Mouse (Mus musculus) heart, adult 18-20 months (tissue): ENCODE data around the gene Gm10322. TPM values are rescaled to one million over a fixed set of nuclear protein-coding genes. Genes with fewer than 3 reads are reported as not detected.

ENCODE experiments used
- DNase-seq, 2 experiments: peaks; one replicate each; pipeline ENCODE4 v3.0.0; 2021 to 2022; ENCODE audit warnings: mixed read lengths in 1 of 2
- long read RNA-seq, 2 experiments: library from polyadenylated mRNA; stranded (forward); transcript quantifications; one replicate each; pipeline ENCODE4 v2.0.0; 2021
- total RNA-seq, 2 experiments: library from RNA; stranded (reverse); gene quantifications; 2 replicates each; pipeline ENCODE4 v1.2.3; 2021

Gene Gm10322
- total RNA-seq = not detected
- long read RNA-seq, experiment 1 = 0 reads
- long read RNA-seq, experiment 2 = 0 reads

DNA sequence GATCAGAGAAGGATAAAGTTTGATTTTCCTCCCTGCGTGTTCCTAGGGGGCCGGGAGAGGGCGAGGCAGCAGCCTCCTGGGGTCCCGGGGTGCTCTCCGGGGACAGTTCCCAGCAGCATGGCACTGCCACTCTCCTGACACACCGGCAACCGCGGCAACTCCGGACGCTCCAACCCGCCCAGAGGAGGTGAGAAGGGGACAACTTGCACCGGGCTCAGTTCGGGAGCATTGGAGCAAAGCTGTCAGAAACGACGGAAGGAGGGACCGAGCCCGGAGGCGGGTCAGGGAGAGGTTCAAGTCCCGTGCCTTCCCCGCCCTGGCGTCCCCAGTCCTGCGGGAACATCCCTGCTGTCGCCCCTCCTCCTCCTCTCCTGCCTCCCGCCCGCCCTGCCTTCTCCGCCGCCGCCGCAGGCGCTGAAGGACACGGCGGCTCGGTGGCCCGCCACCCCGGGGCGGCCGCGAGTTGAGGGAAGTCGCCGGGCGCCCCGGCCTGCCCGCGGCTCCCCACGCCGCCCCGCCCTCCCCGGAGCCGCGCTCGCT lies at the start of gene Gm10322:
Gene Gm10322 (plus strand): TSS at position 83 of the 540 bp plus-strand sequence.
- DNase-seq = peak; percentile 81 to 85

GRCm38 (mm10) chr10:59566968-59567367 lies 48.9 kb upstream of the Gm10322 start:
- DNase-seq = no peak

- DNase-seq = no peak
These were observed 47.0 kb upstream of the Gm10322 start for GRCm38 (mm10) chr10:59568665-59569480.

GRCm38 (mm10) chr10:59569481-59569869 lies 46.4 kb upstream of the Gm10322 start:
- DNase-seq = no peak

GRCm38 (mm10) chr10:59570360-59570759 lies 45.5 kb upstream of the Gm10322 start:
- DNase-seq = no peak

DNA sequence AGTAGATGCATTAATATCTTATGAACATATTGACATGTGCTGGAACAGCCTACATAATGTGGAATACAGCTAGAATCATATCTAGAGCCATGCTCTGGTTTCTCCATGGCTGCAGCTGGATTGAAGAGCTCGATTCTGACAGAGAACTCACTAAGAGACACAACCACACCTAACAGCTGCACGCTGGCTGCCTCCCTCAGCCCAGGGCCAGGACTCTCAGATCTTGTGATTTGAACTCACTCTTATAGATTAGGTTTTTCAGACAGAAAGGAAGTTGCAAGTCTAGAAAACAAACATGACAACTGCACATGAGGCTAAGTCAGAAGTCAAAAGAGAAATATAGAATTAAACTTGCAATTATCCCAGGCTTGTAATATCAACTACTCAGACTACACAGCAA lies 45.1 kb upstream of the Gm10322 start:
- no peak for DNase-seq

GRCm38 (mm10) chr10:59571273-59571672 lies 44.6 kb upstream of the Gm10322 start:
- no peak for DNase-seq

DNA sequence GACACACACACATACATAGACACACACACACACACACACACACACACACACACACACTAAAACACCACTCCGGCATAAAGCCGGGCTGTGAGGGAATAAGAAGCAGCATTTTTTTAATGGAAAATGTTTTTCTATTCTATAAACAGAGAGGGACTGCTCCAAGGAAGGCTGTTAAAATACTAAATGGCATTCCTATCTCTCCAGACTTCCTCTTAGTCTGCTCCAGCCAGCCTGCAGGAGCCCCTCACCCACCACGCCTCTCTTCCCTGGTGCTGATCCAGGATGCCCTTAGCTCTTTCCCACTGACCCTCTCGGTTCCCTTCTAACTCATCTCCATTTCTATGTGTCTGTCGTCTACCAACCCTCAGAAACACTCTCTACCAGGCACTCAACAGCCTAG lies 43.9 kb upstream of the Gm10322 start:
- no peak for DNase-seq

DNA sequence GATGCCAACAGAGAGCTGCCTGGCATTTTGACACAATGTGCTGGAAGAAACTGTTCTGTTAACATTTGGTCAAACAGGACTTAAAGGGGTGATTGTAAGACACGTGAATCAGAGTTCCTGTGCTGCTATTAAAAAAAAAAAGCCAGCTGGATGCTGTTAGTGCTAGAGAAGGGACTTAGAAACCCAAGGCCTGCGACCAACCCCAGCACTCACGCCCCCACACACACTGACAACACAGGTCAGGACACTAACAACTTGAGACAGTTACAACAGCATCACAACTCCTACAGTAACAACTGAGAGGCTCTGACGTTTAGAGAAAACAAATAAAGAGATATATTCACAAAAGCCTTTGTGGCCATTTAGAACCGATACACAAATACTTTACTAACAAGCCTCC lies 39.6 kb upstream of the Gm10322 start:
- no peak for DNase-seq

DNA sequence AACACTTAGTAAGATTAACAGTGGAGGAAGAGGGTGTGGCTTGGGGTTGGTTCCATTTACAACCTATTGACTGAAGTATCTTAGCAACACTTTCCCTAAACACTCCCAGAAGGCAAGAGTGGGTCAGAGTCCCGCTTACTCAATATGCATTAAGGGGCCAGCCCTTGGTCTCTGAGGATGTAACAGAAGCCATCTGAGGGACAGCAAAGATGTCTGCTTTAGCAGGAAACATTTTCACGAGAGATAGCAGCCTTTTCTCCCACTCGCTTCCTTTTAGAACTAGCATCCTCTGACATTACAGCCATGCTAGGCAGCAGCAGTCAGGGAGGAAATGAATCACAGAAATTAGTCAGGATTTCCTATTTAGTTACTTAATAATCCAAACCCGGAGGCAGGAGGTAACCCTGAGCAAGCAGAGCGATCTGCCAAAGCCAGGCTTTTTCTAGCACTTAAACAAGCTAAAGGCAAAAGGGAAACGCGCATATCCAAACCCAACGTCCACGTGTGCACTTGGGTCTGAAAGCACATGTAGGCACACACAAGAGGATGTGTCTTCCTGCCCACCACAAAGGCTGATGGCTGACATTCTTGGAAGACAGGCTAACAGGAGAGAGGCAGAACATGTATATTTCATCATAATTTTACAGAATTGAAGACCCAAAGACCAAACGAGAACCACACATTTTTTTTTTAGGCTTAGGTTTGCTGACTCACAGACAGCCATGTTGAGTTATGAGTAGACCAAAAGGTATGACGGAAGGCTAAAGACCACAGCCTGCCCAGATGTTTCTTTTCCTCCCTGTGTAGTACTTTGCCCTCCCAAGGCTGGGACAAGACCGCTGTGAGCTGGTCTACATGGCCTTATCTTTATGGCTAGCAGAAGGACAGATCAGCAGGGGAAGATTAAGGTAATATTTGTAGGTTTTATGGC lies 37.7 kb upstream of the Gm10322 start:
- DNase-seq = peak; percentile 69 to 72

DNA sequence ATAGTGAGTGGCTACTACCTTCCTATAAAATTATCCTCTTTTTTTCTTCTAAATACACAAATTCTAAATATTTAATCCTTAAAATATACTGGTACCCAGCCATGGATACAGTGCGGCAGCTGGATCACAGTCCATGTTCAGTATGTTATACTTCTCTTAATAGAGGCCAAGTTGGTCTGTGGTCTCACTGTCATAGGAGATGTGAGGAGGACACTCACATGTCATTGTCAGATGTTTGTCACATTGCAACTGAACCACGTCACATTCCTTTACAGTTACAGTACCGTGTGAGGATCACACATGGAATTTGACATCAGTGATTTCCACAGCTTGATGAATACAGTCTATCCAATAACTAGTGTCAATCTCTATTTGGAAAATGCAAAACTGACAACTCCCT lies 36.2 kb upstream of the Gm10322 start:
- DNase-seq = no peak

DNA sequence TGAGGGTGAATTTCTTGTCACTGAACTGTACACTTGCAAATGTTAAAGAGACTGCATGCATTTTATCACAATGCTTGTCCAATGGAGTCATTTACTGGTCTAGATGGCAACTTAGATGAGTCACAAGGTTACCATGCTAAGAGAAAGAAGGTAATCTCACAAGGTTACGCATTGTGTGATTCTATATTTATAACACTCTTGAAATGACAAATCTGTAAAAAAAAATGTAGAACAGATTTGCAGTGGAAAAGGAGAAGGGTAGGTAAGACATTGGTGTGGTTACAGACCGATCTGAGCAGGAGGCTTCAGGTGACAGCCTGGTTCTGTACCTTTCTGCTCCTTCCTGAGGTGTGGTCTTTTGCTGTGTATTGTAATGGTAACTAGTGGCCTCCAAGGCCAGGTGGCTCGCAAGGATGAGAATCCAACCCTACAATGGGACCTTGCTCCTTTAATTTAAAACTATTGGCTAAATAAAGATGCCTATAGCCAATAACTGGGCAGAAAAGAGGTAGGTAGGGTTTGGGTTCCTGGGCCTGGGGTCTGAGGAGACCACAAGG lies 35.2 kb upstream of the Gm10322 start:
- no peak for DNase-seq

- DNase-seq = no peak
These were observed 33.9 kb upstream of the Gm10322 start for GRCm38 (mm10) chr10:59581826-59582543.

DNA sequence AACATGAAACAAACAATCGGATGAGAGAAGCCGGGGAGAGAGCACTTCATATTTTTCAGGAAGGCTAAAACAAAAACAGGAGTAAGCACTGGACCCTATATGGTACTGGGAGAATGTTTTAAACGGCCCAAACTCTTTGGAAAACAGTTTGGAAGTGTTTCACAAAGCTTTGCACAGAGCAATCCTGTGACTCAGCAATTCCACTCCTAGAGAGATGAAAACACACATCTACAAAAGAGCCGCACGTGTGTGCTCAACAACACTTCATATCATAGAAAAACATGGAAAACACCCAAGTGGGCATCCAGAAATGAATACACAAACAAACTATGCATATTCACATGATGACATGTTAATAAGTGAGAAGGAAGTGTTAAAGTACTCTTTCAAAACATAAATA lies 30.2 kb upstream of the Gm10322 start:
- no peak for DNase-seq

- DNase-seq = no peak
These were observed 29.0 kb upstream of the Gm10322 start for GRCm38 (mm10) chr10:59586821-59587220.

- no peak for DNase-seq
These were observed 27.7 kb upstream of the Gm10322 start for GRCm38 (mm10) chr10:59588135-59588534.

GRCm38 (mm10) chr10:59589420-59589819 lies 26.4 kb upstream of the Gm10322 start:
- no peak for DNase-seq

DNA sequence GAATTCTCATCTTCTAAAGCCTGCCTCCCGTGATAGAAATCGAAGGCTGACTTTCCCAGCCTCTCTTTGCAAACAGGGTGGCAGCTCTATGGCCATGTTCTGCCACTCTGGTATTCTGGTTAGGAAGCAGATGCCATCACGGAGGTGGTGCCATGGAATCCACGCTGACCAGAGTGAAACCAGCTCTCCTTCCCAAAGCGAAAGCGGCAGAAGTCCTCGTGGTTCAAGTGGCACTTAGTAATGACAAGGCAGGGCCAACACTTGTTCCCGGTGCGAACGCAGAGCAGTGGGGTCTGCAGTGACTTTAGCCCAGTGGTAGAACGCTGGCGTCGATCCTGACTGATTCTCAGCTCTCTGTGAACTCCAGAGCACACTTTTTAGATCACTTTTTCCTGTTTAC lies 26.0 kb upstream of the Gm10322 start:
- DNase-seq = no peak

DNA sequence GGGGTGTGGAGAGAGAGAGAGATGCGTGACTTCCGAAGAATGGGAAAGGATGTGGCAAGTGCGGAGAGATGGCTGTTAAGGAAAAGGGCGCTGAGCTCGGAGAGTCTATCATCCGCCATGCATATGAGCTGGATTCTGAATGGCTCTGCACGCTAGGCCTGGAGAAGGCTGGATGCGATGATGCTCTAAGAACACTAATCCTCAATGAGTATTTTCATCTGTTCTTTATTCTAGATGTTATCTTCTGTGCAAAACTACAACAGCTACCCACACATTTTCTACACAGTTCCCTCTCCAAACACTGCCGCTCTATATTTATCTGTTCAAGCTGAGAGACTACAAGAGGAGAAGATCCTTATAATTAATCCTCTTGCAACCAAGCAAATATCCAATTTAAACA lies 25.3 kb upstream of the Gm10322 start:
- DNase-seq = no peak

DNA sequence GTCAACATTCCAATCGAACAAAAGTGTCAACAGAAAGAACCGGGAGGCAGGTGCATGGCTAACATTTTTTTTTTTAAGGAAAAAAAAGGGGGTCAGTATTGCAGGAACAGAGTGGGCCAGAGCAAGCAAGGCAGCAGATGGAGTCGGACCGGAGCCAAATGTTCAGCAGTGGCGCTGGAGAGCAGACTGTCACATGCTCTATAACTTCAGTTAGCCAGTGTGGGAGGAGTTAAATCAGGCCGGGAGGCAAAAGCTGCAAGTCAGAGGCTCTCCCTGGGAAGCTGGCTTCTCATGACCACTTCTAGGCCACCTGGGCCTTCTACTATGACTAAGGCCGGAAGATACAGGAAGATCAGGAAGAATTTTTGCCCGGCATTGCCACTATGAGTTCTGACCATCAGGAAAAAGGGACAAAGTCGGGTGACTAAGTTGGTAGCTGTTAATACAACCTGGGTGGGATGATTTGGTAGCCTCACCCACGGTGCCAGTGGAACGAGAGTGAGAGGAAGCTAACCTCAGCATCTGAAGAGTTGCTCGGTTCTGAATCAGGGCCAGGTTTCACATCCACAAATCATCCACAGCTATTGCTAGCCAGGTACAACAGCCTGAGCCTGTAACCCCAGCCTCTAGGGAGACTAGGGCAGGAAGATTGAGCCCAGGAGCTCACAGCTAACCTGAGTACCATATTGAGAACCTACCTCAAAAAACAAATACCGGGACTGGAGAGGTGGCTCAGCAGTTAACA lies 21.9 kb upstream of the Gm10322 start:
- DNase-seq = peak; percentile 56 to 58

- no peak for DNase-seq
These were observed 15.3 kb upstream of the Gm10322 start for GRCm38 (mm10) chr10:59600516-59600915.
